Mouse (Mus musculus): ENCODE results near the gene Lrrc39.

The Lrrc39 gene

GRCm38 (mm10) chr3:116614295-116614892, 51.6 kb downstream of the Lrrc39 start, which contains the start of gene Trmt13:
Gene Trmt13, minus strand, starts transcription at chr3:116614587.
- no peak for DNase-seq (ENCODE audit: inconsistent ontology term)

GRCm38 (mm10) chr3:116615318-116616068, 52.7 kb downstream of the Lrrc39 start:
- DNase-seq (ENCODE audit: inconsistent ontology term) = no peak

GRCm38 (mm10) chr3:116618855-116619254, 56.1 kb downstream of the Lrrc39 start:
- no peak for DNase-seq (ENCODE audit: inconsistent ontology term)

- no peak for DNase-seq (ENCODE audit: inconsistent ontology term)
Measured at GRCm38 (mm10) chr3:116620636-116621370, 58.0 kb downstream of the Lrrc39 start.

GRCm38 (mm10) chr3:116622641-116623040, 59.9 kb downstream of the Lrrc39 start:
- no peak for DNase-seq (ENCODE audit: inconsistent ontology term)

- no peak for DNase-seq (ENCODE audit: inconsistent ontology term)
Measured at GRCm38 (mm10) chr3:116631459-116631858, 68.7 kb downstream of the Lrrc39 start.
